Mouse (Mus musculus) spleen, adult 18-20 months (tissue): Measurements from ENCODE around the gene Gemin4.
A peak's percentile ranks its signal among the peaks of the same experiment; 100 is the strongest.

Experiments
- DNase-seq, 2 experiments: peaks; one replicate each; pipeline ENCODE4 v3.0.0; 2022; ENCODE audit warnings: mixed read lengths in 2 of 2

Gemin4 gene

GRCm38 (mm10) chr11:76217390-76217800 is at the start of gene Gemin4, which contains the start of gene Dbil5:
Gemin4 (minus strand) TSS chr11:76217664.
Dbil5 (plus strand) TSS chr11:76217608.
- DNase-seq: peak; percentile 94 to 97

- DNase-seq: no peak
Observed at GRCm38 (mm10) chr11:76262611-76263351, 45.3 kb upstream of the Gemin4 start.

GRCm38 (mm10) chr11:76261224-76261623 is 43.8 kb upstream of the Gemin4 start:
- DNase-seq: no peak

- no peak for DNase-seq
Observed at GRCm38 (mm10) chr11:76260208-76261050, 43.0 kb upstream of the Gemin4 start.

DNA sequence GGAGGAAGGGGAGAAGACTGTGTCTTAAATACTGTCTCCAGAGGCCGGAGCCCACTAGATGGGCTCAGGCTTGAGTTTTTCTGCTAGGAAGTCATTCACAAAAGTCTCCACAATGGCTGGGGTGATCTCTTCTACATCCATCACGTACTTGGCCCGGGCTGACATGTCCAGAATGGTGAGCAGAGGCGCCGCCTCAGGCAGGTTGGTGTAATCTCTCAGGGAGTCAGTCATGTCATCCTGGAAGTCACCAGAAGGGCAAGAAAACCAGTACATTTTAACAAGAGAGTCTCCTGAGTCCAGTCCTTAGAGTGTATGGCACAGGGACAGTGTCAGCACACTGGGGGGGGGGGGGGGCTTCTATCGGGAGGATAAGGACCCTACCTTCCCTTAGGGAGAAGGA is 41.0 kb upstream of the Gemin4 start:
- DNase-seq: no peak

DNA sequence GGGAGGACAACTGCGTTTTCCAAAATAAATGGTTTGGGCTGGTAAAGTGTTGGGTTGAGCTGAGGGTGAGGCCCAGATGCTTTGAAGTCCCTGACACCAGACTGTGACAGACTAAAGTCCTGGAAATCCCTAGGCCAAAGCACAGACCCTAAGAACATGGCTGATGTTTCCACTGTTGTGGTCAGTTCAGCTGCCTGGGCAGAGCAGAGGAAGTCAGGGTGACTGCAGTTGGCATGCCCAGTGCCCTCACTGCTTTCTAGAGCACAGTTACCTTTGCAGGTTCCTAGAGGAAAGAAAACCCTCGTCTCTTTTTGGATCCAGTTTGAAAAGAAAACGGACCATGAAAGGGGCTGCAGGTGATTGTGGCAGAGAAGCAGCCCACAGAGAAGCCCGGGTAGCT is 39.9 kb upstream of the Gemin4 start:
- no peak for DNase-seq

GRCm38 (mm10) chr11:76256129-76256528 is 38.7 kb upstream of the Gemin4 start:
- no peak for DNase-seq

- no peak for DNase-seq
Observed at GRCm38 (mm10) chr11:76255431-76256001, 38.1 kb upstream of the Gemin4 start.

GRCm38 (mm10) chr11:76253918-76254264 is 36.4 kb upstream of the Gemin4 start:
- DNase-seq: no peak

DNA sequence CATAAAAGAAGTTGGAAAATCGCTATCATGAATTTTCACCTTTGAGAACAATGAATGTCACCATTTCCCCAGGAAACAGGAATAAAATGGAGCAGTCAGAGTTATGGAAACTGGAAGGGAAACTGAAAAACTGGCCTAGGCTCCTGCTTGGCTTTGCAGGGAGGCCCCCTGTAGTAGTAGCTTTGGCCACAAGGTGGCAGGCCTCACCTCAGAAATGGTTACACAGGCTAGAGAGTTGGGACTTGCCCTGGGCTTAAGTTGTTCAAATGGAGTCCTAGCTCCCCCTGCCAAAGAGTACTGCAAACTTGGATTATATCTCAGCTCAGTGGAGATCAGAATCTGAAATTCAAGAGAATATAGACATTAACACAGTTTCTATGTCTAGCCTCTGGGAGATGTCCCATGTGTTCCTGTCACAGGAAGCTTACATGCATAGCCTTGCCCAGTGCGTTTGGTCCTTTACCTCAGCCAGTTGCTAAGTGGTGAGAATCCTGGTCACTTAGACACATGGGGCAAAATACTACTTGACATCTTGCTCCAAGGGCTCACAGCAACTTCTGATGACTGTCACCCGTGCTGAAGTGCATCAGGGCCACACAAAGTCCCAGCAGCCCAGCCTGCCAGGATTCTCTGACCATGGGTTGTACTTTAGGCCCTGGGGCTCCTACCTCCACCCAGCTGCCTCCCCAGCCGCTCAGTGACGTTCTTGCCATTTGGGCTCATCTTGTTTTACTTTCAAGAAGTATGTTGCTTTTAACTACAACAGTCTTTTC is 35.9 kb upstream of the Gemin4 start:
- peak; percentile 60 to 85 for DNase-seq

- no peak for DNase-seq
Observed at GRCm38 (mm10) chr11:76252036-76252435, 34.6 kb upstream of the Gemin4 start.

GRCm38 (mm10) chr11:76247239-76247638 is 29.8 kb upstream of the Gemin4 start:
- DNase-seq: no peak

DNA sequence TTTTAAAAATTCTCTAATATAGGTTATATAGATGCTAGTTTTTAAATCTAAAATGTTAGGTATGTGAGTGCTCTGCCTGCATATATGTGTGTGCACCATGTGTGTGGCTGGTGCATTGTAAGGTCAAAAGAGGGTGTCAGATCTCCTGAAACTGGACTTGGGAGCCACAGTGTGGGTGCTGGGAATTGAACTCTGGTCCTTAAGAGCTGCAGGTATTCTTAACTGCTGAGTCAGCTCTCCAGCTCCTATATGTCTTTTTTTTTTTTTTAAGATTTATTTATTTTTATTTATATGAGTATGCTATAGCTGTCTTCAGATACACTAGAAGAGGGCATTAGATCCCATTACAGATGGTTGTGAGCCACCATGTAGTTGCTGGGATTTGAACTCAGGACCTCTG is 29.0 kb upstream of the Gemin4 start:
- DNase-seq: no peak

GRCm38 (mm10) chr11:76243811-76244546 is 26.5 kb upstream of the Gemin4 start:
- no peak for DNase-seq

DNA sequence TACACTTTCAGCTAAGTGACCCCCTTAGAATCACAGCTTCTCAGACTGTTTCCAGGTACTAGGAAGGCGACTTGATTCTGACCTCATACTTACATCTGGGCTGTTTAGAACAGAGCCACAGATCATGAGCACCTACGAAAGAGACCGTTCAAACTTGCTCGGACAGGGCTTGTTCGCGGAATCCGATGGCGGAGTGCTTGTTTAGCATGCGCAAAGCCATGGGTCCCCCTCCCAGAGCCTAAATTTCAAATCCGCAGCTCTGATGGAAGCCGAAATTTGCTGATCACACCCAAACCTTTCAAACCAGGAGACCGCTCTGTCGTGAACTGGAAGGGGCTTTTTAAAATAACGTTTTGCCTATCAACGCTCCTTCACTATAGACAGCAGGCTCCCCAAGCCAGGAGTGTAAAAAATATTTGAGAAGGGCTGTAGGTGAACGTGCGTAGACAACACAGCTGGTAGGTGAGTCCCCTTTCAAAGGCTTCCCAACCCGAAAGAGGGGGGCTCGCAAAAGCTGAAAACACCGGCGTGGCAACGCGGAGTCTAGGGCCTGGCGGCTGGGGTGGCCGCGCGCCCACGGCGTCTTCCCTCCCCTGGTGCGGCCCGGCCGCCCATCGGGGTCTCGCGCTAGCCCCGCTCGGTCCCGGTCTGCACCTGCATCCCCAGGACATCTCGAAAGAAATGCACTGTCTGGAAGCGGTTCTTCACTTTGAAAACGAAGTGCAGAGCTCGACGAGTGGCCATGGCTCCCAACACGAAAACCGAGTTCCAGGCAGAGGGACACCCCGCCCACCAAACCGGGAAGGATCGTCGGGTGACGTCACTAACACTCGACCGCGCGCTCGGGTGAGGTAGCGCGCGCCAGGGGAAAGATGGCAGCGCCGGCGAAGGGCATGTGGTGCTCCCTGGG is 25.7 kb upstream of the Gemin4 start, which contains the start of the genes Mrm3 and Glod4:
TSS of gene Mrm3 (plus strand) at position 815 of the 910 bp plus-strand sequence.
TSS of gene Glod4 (minus strand) at position 825 of the 910 bp plus-strand sequence.
- peak; percentile 78 to 89 for DNase-seq

DNA sequence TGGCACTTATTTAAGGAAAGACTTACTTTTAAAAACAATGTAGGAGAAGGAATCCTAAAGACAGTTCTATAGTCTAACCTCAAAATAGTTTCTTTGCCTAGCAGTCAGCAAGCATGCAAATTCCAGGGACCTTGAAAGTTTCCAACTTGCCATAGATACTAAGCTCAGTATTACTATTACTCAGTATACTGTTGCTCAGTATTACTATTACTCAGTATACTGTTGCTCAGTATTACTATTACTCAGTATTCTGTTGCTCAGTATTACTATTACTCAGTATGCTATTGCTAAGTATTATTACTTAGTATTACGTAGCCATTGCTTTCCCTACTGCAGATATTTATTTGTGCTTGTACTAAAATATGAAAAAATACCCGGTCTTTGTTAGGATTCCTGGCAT is 22.3 kb upstream of the Gemin4 start:
- DNase-seq: no peak

DNA sequence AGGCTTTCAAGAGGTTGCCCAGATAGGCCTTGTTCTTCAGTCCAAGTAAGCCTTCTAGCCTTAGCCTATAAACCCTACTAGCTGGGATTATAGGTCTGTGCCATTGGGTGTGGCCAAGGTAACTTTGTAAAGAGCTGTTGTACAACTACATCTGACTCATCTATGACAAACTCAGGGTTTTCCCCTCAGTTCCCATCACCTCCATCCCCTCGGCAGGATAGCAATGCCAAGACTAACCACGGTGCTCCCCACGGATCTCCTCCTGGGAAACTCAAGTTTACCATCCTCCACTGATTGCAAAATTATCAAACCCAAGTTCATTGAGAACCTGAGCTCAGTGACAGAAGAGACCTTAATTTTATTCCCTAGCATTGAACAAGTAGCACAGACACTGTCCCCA is 18.7 kb upstream of the Gemin4 start:
- DNase-seq: no peak

- DNase-seq: no peak
Observed at GRCm38 (mm10) chr11:76225051-76225450, 7.6 kb upstream of the Gemin4 start.

GRCm38 (mm10) chr11:76224631-76225030 is 7.2 kb upstream of the Gemin4 start:
- no peak for DNase-seq

DNA sequence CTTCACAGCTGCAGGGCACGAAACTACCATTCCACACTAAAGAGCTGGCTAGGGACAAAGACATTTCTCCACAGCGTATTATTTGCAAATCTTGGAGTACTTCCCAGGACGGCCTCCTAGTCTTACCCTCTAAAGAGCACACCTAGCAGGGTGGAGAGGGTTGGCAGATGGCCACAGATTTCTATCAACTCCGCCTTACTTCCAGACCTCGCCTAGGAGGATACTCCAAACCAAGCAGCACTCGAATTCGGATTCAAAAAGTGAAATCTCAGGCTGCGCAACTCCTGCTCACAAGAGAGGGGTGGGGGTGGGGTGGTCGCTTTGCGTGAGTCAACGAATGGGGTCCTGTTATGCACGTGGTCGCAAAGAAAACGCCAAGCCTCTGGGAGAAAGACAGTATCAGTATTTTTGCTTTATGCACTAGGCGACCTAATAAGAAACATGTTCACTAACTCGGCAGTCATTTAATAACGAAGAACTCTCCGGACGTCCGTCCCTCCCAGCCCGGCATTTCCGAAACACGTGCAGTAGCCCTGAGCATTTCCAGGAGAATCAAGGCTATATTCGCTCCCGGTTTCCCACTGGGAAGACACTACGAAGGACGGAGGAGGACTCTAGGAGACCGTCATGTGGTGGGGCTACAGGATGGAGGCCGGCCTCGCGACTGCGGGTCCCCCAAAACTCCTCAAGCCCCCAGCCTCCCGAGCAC is 629 bp downstream of the Gemin4 start:
- peak in 1 of 2 experiments; percentile 6 for DNase-seq
